In genomic region chr17:86961301-86961841, GRCm38 (mm10) we compare ENCODE assay signal across 10 mouse cellular contexts. TPM values are rescaled to one million over a fixed set of nuclear protein-coding genes. Genes with fewer than 3 reads are reported as not detected.
A peak's percentile ranks its signal among the peaks of the same experiment; 100 is the strongest.
DNase-seq lines count a peak whose midpoint lies in the region; ATAC-seq lines count a peak whose summit lies in the region.
"Had no signal": no experiment of that assay in that cellular context is flagged by ENCODE, and none has a peak within 500 bp of the region (broad histone marks: within the 10 kb centered on the region; RNA-seq: fewer than 3 reads in every experiment).

No protein-coding gene starts in this region.

- intact Hi-C loops in gastrocnemius, postnatal 14 days (cut with DNase I; ENCODE audit: low total_unique reads): no loop called here
- intact Hi-C loops in left cerebral cortex, postnatal 4 days (cut with DNase I): loop anchor here (10.0 kb wide), 1 partner anchor 83 kb away; no protein-coding TSS in a partner anchor

- no peaks in the 10 kb centered on the region for H3K27me3 ChIP-seq in forebrain, embryonic 12.5 days
- H3K27me3 ChIP-seq in forebrain, embryonic 15.5 days: no peaks in the 10 kb centered on the region

- no peak overlapping the region for H3K4me2 ChIP-seq in forebrain, embryonic 12.5 days
- no peak overlapping the region for H3K4me2 ChIP-seq in forebrain, embryonic 15.5 days (replicated peaks)

- H3K4me3 ChIP-seq in forebrain, embryonic 12.5 days (replicated peaks): no peak overlapping the region
- no peak overlapping the region for H3K4me3 ChIP-seq in forebrain, embryonic 15.5 days

- H3K9me3 ChIP-seq in forebrain, embryonic 12.5 days: no peaks in the 10 kb centered on the region
- no peaks in the 10 kb centered on the region for H3K9me3 ChIP-seq in forebrain, embryonic 15.5 days

- H3K27ac ChIP-seq in forebrain, embryonic 12.5 days: no peak overlapping the region
- H3K27ac ChIP-seq in forebrain, embryonic 15.5 days (replicated peaks): no peak overlapping the region

- no peaks in the 10 kb centered on the region for H3K36me3 ChIP-seq in forebrain, embryonic 12.5 days (replicated peaks)
- H3K36me3 ChIP-seq in forebrain, embryonic 15.5 days: no peaks in the 10 kb centered on the region

- 0 out of 2 replicates have a peak overlapping the region, but pooled peaks have one; percentile 83 for H3K9ac ChIP-seq in forebrain, embryonic 12.5 days
- no peak overlapping the region for H3K9ac ChIP-seq in forebrain, embryonic 15.5 days (replicated peaks)

- peaks cover 28% of the 10 kb centered on the region for H3K4me1 ChIP-seq in forebrain, embryonic 12.5 days
- H3K4me1 ChIP-seq in forebrain, embryonic 15.5 days: peaks cover 27% of the 10 kb centered on the region

- 70% methylated on average over 8 of the region's 8 CpGs for WGBS in forebrain, embryonic 12.5 days
- 67% methylated on average over 8 of the region's 8 CpGs for WGBS in forebrain, embryonic 15.5 days

- ATAC-seq in forebrain, embryonic 12.5 days (ENCODE audit: low FRiP score): no peak
- no peak for ATAC-seq in forebrain, embryonic 15.5 days (replicated peaks)
- ATAC-seq in megakaryocyte, adult 5-6 weeks (ENCODE audit: poor library complexity, severe bottlenecking): peak; percentile 20

- peak; percentile 76 for DNase-seq in adipocyte (ENCODE audit: low spot score)
- DNase-seq in gastrocnemius, postnatal 14 days: peak; percentile 60
- peak; percentile 54 for DNase-seq in kidney, adult 11 months
- no peak for DNase-seq in thymus, postnatal 14 days
- no peak for DNase-seq in left cerebral cortex, postnatal 4 days

RNA-seq across cellular contexts. Expression of gene Rhoq, which starts 1.5 kb away (rescaled TPM):
- polyA plus RNA-seq in forebrain, embryonic 12.5 days (2016; fragmentation: Nextera tagmentation; extraction: Ambion mirVana): 8.8 and 10.8 TPM in 2 replicates
- 4.9 and 5.3 TPM in 2 replicates for polyA plus RNA-seq in forebrain, embryonic 15.5 days (2015; fragmentation: Nextera tagmentation; extraction: Ambion mirVana)
- 100 to 1,000 TPM; 164 to 165 TPM for total RNA-seq in gastrocnemius, postnatal 14 days (2021)
- total RNA-seq in megakaryocyte, adult 5-6 weeks (2015): 16.5 and 25.2 TPM in 2 replicates
- total RNA-seq in megakaryocyte, adult 5-6 weeks (2017): 16.5 and 17.8 TPM in 2 replicates
- total RNA-seq in left cerebral cortex, postnatal 4 days (2021): 10 to 100 TPM; 26.3 to 30.1 TPM

RNA-seq across cellular contexts. Expression of gene Atp6v1e2, which starts 13.7 kb away (rescaled TPM):
- polyA plus RNA-seq in forebrain, embryonic 12.5 days (2016; fragmentation: Nextera tagmentation; extraction: Ambion mirVana): not detected in 2 replicates
- 0.19 TPM in 1 of 2 replicates, not detected in the other for polyA plus RNA-seq in forebrain, embryonic 15.5 days (2015; fragmentation: Nextera tagmentation; extraction: Ambion mirVana)
- not detected for total RNA-seq in gastrocnemius, postnatal 14 days (2021)
- total RNA-seq in megakaryocyte, adult 5-6 weeks (2015): not detected in 2 replicates
- total RNA-seq in megakaryocyte, adult 5-6 weeks (2017): not detected in 2 replicates
- not detected for total RNA-seq in left cerebral cortex, postnatal 4 days (2021)
- polyA plus RNA-seq: neural tube, embryonic 11.5 days had no signal

RNA-seq across cellular contexts. Expression of gene Tmem247, which starts 44.2 kb away (rescaled TPM):
- not detected in 2 replicates for polyA plus RNA-seq in forebrain, embryonic 12.5 days (2016; fragmentation: Nextera tagmentation; extraction: Ambion mirVana)
- polyA plus RNA-seq in forebrain, embryonic 15.5 days (2015; fragmentation: Nextera tagmentation; extraction: Ambion mirVana): not detected in 2 replicates
- total RNA-seq in gastrocnemius, postnatal 14 days (2021): not detected
- not detected in 2 replicates for total RNA-seq in megakaryocyte, adult 5-6 weeks (2015)
- total RNA-seq in megakaryocyte, adult 5-6 weeks (2017): not detected in 2 replicates
- total RNA-seq in left cerebral cortex, postnatal 4 days (2021): not detected
- polyA plus RNA-seq: frontal cortex, adult 2 months; neural tube, embryonic 11.5 days had no signal

Comparison
In these comparisons a context has a peak if more than half of its experiments do, and no peak if none do; other contexts are left out.
1. DNase-seq: peak in adipocyte (single experiment), gastrocnemius, postnatal 14 days (single experiment) and kidney, adult 11 months (single experiment); none in thymus, postnatal 14 days (single experiment) and left cerebral cortex, postnatal 4 days (single experiment).
2. RNA of gene Rhoq, which starts 1.5 kb away (total RNA-seq): 164 to 165 TPM in gastrocnemius, postnatal 14 days; 26.3 to 30.1 TPM in left cerebral cortex, postnatal 4 days and 16.5 to 25.2 TPM in megakaryocyte, adult 5-6 weeks; every median in the first group is over 4 times any median in the second.